Mouse (Mus musculus) neutrophil, adult 83 days (primary cell): ENCODE results near the gene Chchd4. TPM values are rescaled to one million over a fixed set of nuclear protein-coding genes. Genes with fewer than 3 reads are reported as not detected.

ENCODE experiments used
- total RNA-seq, 2 experiments: library from RNA; stranded (reverse); gene quantifications; one replicate each; pipeline ENCODE4 v1.2.4; 2023

Chchd4 gene
- 1 to 10 TPM; 4.0 to 4.4 TPM for total RNA-seq

GRCm38 (mm10) chr6:91472868-91473804, at the start of gene Chchd4, which contains the start of gene Tmem43:
Gene Chchd4, minus strand, starts transcription at chr6:91473546.
Gene Tmem43, plus strand, starts transcription at chr6:91473703.

GRCm38 (mm10) chr6:91515545-91516449, 42.5 kb upstream of the Chchd4 start, which contains the start of the genes Xpc and Lsm3:
Gene Xpc, minus strand, starts transcription at chr6:91515888.
Gene Lsm3, plus strand, starts transcription at chr6:91515928.

Other genes starting within 250 kb of the Chchd4 start
- gene Wnt7a, start 62.2 kb downstream of the Chchd4 start, total RNA-seq = not detected
- gene Tmem43, start 157 bp upstream of the Chchd4 start, total RNA-seq = 100 to 1,000 TPM; 103 to 106 TPM
- 10 to 100 TPM; 25.7 to 27.5 TPM for gene Xpc, start 42.3 kb upstream of the Chchd4 start, total RNA-seq
- 10 to 100 TPM; 54.2 to 54.5 TPM for gene Lsm3, start 42.4 kb upstream of the Chchd4 start, total RNA-seq
- 100 to 1,000 TPM; 195 to 242 TPM for gene Slc6a6, start 210.5 kb upstream of the Chchd4 start, total RNA-seq